Mouse (Mus musculus) testis, adult 2 months (tissue): ENCODE results near the gene 1700020L24Rik. TPM values are rescaled to one million over a fixed set of nuclear protein-coding genes. Genes with fewer than 3 reads are reported as not detected.

Experiments used
- H3K27ac ChIP-seq: fragments of 200-500 bp; 2 replicates; pipeline ENCODE4 v1.5.1; 2012; ENCODE audit warnings: low read depth, low read length; ENCODE audit not compliant: control insufficient read depth, insufficient read depth
- H3K27me3 ChIP-seq: fragments of 200-500 bp; 2 replicates; pipeline ENCODE4 v1.6.1; 2012; ENCODE audit warnings: mild to moderate bottlenecking, low read length, moderate library complexity; ENCODE audit not compliant: control insufficient read depth, insufficient read depth
- H3K36me3 ChIP-seq: fragments of 200-500 bp; 2 replicates; pipeline ENCODE4 v1.6.1; 2012; ENCODE audit warnings: mild to moderate bottlenecking, low read length; ENCODE audit not compliant: control insufficient read depth, insufficient read depth
- H3K4me1 ChIP-seq: fragments of 200-500 bp; 2 replicates; pipeline ENCODE4 v1.6.1; 2012; ENCODE audit warnings: low read length; ENCODE audit not compliant: control insufficient read depth, insufficient read depth
- H3K4me3 ChIP-seq: fragments of 200-500 bp; 2 replicates; pipeline ENCODE4 v1.5.1; 2012; ENCODE audit warnings: low read depth, mild to moderate bottlenecking, low read length, moderate library complexity, mixed read lengths; ENCODE audit not compliant: control insufficient read depth
- CTCF ChIP-seq: fragments of 200-500 bp; IDR thresholded peaks from 2 replicates; pipeline ENCODE4 v1.5.1; 2012; ENCODE audit warnings: low read depth, mild to moderate bottlenecking, inconsistent platforms, low read length, moderate library complexity; ENCODE audit not compliant: control insufficient read depth, insufficient read depth, insufficient replicate concordance
- POLR2A ChIP-seq: fragments of 200-500 bp; IDR thresholded peaks from 2 replicates; pipeline ENCODE4 v1.6.1; 2012; ENCODE audit warnings: low read depth, mild to moderate bottlenecking, inconsistent platforms, low read length, moderate library complexity; ENCODE audit not compliant: control insufficient read depth
- polyA plus RNA-seq: library from polyadenylated mRNA; depleted of rRNA; stranded (reverse); fragments of >200 nt; gene quantifications from 2 replicates; pipeline ENCODE4 v1.2.3, GENCODE M21; 2012

1700020L24Rik gene
- polyA plus RNA-seq, 1 experiment = 256 TPM

GRCm38 (mm10) chr11:83420338-83420737, 17.1 kb upstream of the 1700020L24Rik start:
- Histone ChIP-seq H3K4me1 (peaks cover 3% of the 10 kb centered on the region), H3K27me3 (no peaks in the 10 kb centered on the region), H3K36me3 (no peaks in the 10 kb centered on the region), H3K27ac (no peak overlapping the region), H3K4me3 (no peak overlapping the region)
- TF ChIP-seq CTCF (peak; percentile 30; the same call in 1 of the 2 replicates), POLR2A (no peak)

GRCm38 (mm10) chr11:83421305-83421704, 16.2 kb upstream of the 1700020L24Rik start:
- H3K36me3 ChIP-seq = no peaks in the 10 kb centered on the region
- TF ChIP-seq CTCF (no peak), POLR2A (no peak)
- peak overlapping the region; percentile 35 for H3K4me3 ChIP-seq
- H3K27ac ChIP-seq = no peak overlapping the region
- no peaks in the 10 kb centered on the region for H3K27me3 ChIP-seq
- H3K4me1 ChIP-seq = peaks cover 3% of the 10 kb centered on the region

- H3K4me3 ChIP-seq = no peak overlapping the region
- no peaks in the 10 kb centered on the region for H3K36me3 ChIP-seq
- no peaks in the 10 kb centered on the region; the same call in 1 of the 2 replicates for H3K27me3 ChIP-seq
- no peak overlapping the region for H3K27ac ChIP-seq
- TF ChIP-seq CTCF (peak; percentile 97), POLR2A (no peak)
- no peaks in the 10 kb centered on the region; the same call in 1 of the 2 replicates for H3K4me1 ChIP-seq
These were observed 12.8 kb upstream of the 1700020L24Rik start for GRCm38 (mm10) chr11:83424681-83425080.

GRCm38 (mm10) chr11:83426964-83427363, 10.5 kb upstream of the 1700020L24Rik start:
- H3K36me3 ChIP-seq = no peaks in the 10 kb centered on the region
- no peak overlapping the region for H3K4me3 ChIP-seq
- H3K4me1 ChIP-seq = no peaks in the 10 kb centered on the region; the same call in 1 of the 2 replicates
- TF ChIP-seq POLR2A = no peak
- no peak for TF ChIP-seq CTCF
- H3K27ac ChIP-seq = no peak overlapping the region
- no peaks in the 10 kb centered on the region; the same call in 1 of the 2 replicates for H3K27me3 ChIP-seq

GRCm38 (mm10) chr11:83429355-83429754, 8.1 kb upstream of the 1700020L24Rik start, which contains the start of gene Gas2l2:
Gene Gas2l2 (minus strand): TSS chr11:83429455.
- Histone ChIP-seq H3K27me3 (no peaks in the 10 kb centered on the region; the same call in 1 of the 2 replicates), H3K4me3 (no peak within 1 kb of the TSS)
- TF ChIP-seq POLR2A = no peak
- no peak for TF ChIP-seq CTCF

GRCm38 (mm10) chr11:83432533-83432932, 4.9 kb upstream of the 1700020L24Rik start:
- Histone ChIP-seq H3K27me3 (no peaks in the 10 kb centered on the region), H3K36me3 (no peaks in the 10 kb centered on the region), H3K4me3 (no peak overlapping the region), H3K27ac (no peak overlapping the region), H3K4me1 (no peaks in the 10 kb centered on the region; the same call in 1 of the 2 replicates)
- no peak for TF ChIP-seq POLR2A

More at GRCm38 (mm10) chr11:83429355-83429754, 8.1 kb upstream of the 1700020L24Rik start, which contains the start of gene Gas2l2:
- Histone ChIP-seq H3K4me1 (no peaks in the 10 kb centered on the region; the same call in 1 of the 2 replicates), H3K27ac (no peak within 1 kb of the TSS), H3K36me3 (no peaks in the 10 kb centered on the region)

- Histone ChIP-seq H3K27me3 (no peaks in the 10 kb centered on the region; the same call in 1 of the 2 replicates), H3K36me3 (no peaks in the 10 kb centered on the region), H3K4me3 (peak overlapping the region; percentile 89), H3K27ac (no peak overlapping the region), H3K4me1 (peaks cover 21% of the 10 kb centered on the region)
- TF ChIP-seq POLR2A (no peak), CTCF (no peak)
These were observed 2.1 kb downstream of the 1700020L24Rik start for GRCm38 (mm10) chr11:83439426-83440060.
